Mouse (Mus musculus) intestine, embryonic 16.5 days (tissue): ENCODE data around the gene Cdca4. TPM values are rescaled to one million over a fixed set of nuclear protein-coding genes. Genes with fewer than 3 reads are reported as not detected.
A peak's percentile ranks its signal among the peaks of the same experiment; 100 is the strongest.

Experiments
- ATAC-seq: fragments of 200-750 bp; cut with Nextera tagmentation; 2 replicates; pipeline ENCODE4 v1.8.0; 2017; ENCODE audit warnings: moderate TSS enrichment, moderate library complexity
- H3K27ac ChIP-seq: fragments of 300-500 bp; sonication (generic); 2 replicates; pipeline ENCODE4 v1.5.1; 2014; ENCODE audit warnings: mild to moderate bottlenecking, low read length
- H3K27me3 ChIP-seq: fragments of 300-500 bp; sonication (generic); replicated peaks from 2 replicates; pipeline ENCODE4 v1.6.1; 2014; ENCODE audit warnings: low read length, control low read depth, mixed read lengths; ENCODE audit not compliant: control insufficient read depth, insufficient read depth
- H3K36me3 ChIP-seq: fragments of 300-500 bp; sonication (generic); 2 replicates; pipeline ENCODE4 v1.6.1; 2014; ENCODE audit warnings: low read length, control low read depth; ENCODE audit not compliant: control insufficient read depth, insufficient read depth
- H3K4me1 ChIP-seq: fragments of 300-500 bp; sonication (generic); 2 replicates; pipeline ENCODE4 v1.6.1; 2014; ENCODE audit warnings: low read length, control low read depth, mixed read lengths; ENCODE audit not compliant: control insufficient read depth, insufficient read depth
- H3K4me2 ChIP-seq: fragments of 300-500 bp; sonication (generic); 2 replicates; pipeline ENCODE4 v1.6.1; 2014; ENCODE audit warnings: low read depth, low read length, control low read depth
- H3K4me3 ChIP-seq: fragments of 300-500 bp; sonication (generic); 2 replicates; pipeline ENCODE4 v1.5.1; 2014; ENCODE audit warnings: mild to moderate bottlenecking, low read length
- H3K9ac ChIP-seq: fragments of 300-500 bp; sonication (generic); 2 replicates; pipeline ENCODE4 v1.6.1; 2014; ENCODE audit warnings: low read depth, low read length
- H3K9me3 ChIP-seq: fragments of 300-500 bp; sonication (generic); 2 replicates; pipeline ENCODE4 v1.6.1; 2016; ENCODE audit warnings: low read length, control low read depth; ENCODE audit not compliant: control insufficient read depth
- WGBS: fragments of 180-500 bp; shearing (Covaris S2); extraction: QIAGEN DNeasy Blood & Tissue Kit; methylation state at CpG from one replicate; pipeline ENCODE4 v1.1.7; 2014; 5-methylcytosine and 5-hydroxymethylcytosine counted together
- polyA plus RNA-seq: library from polyadenylated mRNA; unstranded; fragments of >200 nt; fragmentation: Nextera tagmentation; extraction: Ambion mirVana; gene quantifications from 2 replicates; pipeline ENCODE4 v1.2.1, GENCODE M21; 2015

The Cdca4 gene
- 69.2 and 79.6 TPM in 2 replicates for polyA plus RNA-seq

- no peaks in the 10 kb centered on the region for H3K9me3 ChIP-seq
- WGBS = under 1% methylated on average over 69 of the region's 72 CpGs
- H3K36me3 ChIP-seq = no peaks in the 10 kb centered on the region
Measured at GRCm38 (mm10) chr12:112829244-112829864, at the start of gene Cdca4. Cdca4 (minus strand) TSS chr12:112829423.

GRCm38 (mm10) chr12:112877607-112878020 lies 48.4 kb upstream of the Cdca4 start:
- Histone ChIP-seq H3K4me2 (peak overlapping the region; percentile 92), H3K9ac (peak overlapping the region; percentile 68), H3K9me3 (no peaks in the 10 kb centered on the region), H3K4me1 (peaks cover 31% of the 10 kb centered on the region), H3K36me3 (no peaks in the 10 kb centered on the region), H3K27ac (no peak overlapping the region), H3K27me3 (peaks cover 42% of the 10 kb centered on the region), H3K4me3 (peak overlapping the region; percentile 51)
- under 1% methylated on average over 36 of the region's 37 CpGs for WGBS
- ATAC-seq = peak; percentile 66

More at GRCm38 (mm10) chr12:112829244-112829864, at the start of gene Cdca4:
- Histone ChIP-seq H3K4me3 (peak within 1 kb of the TSS; percentile 85), H3K9ac (peak within 1 kb of the TSS; percentile 97), H3K27ac (peak within 1 kb of the TSS; percentile 92), H3K4me1 (peaks cover 30% of the 10 kb centered on the region), H3K27me3 (no peaks in the 10 kb centered on the region), H3K4me2 (peak within 1 kb of the TSS; percentile 73)
- peak; percentile 97 for ATAC-seq

GRCm38 (mm10) chr12:112877073-112877576 lies 47.9 kb upstream of the Cdca4 start:
- H3K4me1 ChIP-seq = peaks cover 31% of the 10 kb centered on the region
- 0 out of 2 replicates have a peak, but pooled peaks have one; percentile 6 for ATAC-seq
- 7% methylated on average over 17 of the region's 17 CpGs for WGBS
- H3K9ac ChIP-seq = peak overlapping the region; percentile 68
- H3K9me3 ChIP-seq = no peaks in the 10 kb centered on the region
- H3K27ac ChIP-seq = no peak overlapping the region
- H3K4me3 ChIP-seq = peak overlapping the region; percentile 51
- H3K36me3 ChIP-seq = no peaks in the 10 kb centered on the region
- H3K27me3 ChIP-seq = peaks cover 43% of the 10 kb centered on the region
- peak overlapping the region; percentile 92 for H3K4me2 ChIP-seq

GRCm38 (mm10) chr12:112876332-112877072 lies 47.3 kb upstream of the Cdca4 start:
- no peak overlapping the region for H3K27ac ChIP-seq
- H3K4me1 ChIP-seq = peaks cover 31% of the 10 kb centered on the region
- peak overlapping the region; percentile 92 for H3K4me2 ChIP-seq
- peak overlapping the region; percentile 51 for H3K4me3 ChIP-seq
- peaks cover 45% of the 10 kb centered on the region for H3K27me3 ChIP-seq
- no peaks in the 10 kb centered on the region for H3K36me3 ChIP-seq
- ATAC-seq = peak; percentile 67
- no peaks in the 10 kb centered on the region for H3K9me3 ChIP-seq
- 7% methylated on average over 28 of the region's 28 CpGs for WGBS
- H3K9ac ChIP-seq = peak overlapping the region; percentile 30; the same call in 1 of the 2 replicates

GRCm38 (mm10) chr12:112875225-112876013 lies 46.2 kb upstream of the Cdca4 start:
- Histone ChIP-seq H3K36me3 (no peaks in the 10 kb centered on the region), H3K4me2 (no peak overlapping the region), H3K27me3 (peaks cover 45% of the 10 kb centered on the region), H3K4me1 (peaks cover 37% of the 10 kb centered on the region), H3K9me3 (no peaks in the 10 kb centered on the region), H3K9ac (no peak overlapping the region), H3K27ac (no peak overlapping the region), H3K4me3 (no peak overlapping the region)
- 23% methylated on average over 16 of the region's 16 CpGs for WGBS
- peak; percentile 26 for ATAC-seq

GRCm38 (mm10) chr12:112874199-112874598 lies 45.0 kb upstream of the Cdca4 start:
- Histone ChIP-seq H3K4me3 (peak overlapping the region; percentile 34), H3K4me2 (peak overlapping the region; percentile 52), H3K27ac (no peak overlapping the region), H3K9ac (peak overlapping the region; percentile 31; the same call in 1 of the 2 replicates), H3K9me3 (no peaks in the 10 kb centered on the region), H3K27me3 (peaks cover 45% of the 10 kb centered on the region), H3K36me3 (no peaks in the 10 kb centered on the region), H3K4me1 (peaks cover 44% of the 10 kb centered on the region)
- WGBS = 20% methylated on average over 22 of the region's 22 CpGs
- ATAC-seq = no peak

- Histone ChIP-seq H3K4me2 (peak overlapping the region; percentile 52), H3K4me1 (peaks cover 44% of the 10 kb centered on the region), H3K36me3 (no peaks in the 10 kb centered on the region), H3K27me3 (peaks cover 45% of the 10 kb centered on the region), H3K27ac (no peak overlapping the region), H3K9ac (peak overlapping the region; percentile 31; the same call in 1 of the 2 replicates), H3K4me3 (peak overlapping the region; percentile 34), H3K9me3 (no peaks in the 10 kb centered on the region)
- 15% methylated on average over 18 of the region's 18 CpGs for WGBS
- ATAC-seq = no peak
Measured at GRCm38 (mm10) chr12:112873452-112874190, 44.4 kb upstream of the Cdca4 start.

- H3K27me3 ChIP-seq = peaks cover 40% of the 10 kb centered on the region
- H3K27ac ChIP-seq = no peak overlapping the region
- ATAC-seq = no peak
- H3K9me3 ChIP-seq = no peaks in the 10 kb centered on the region
- peaks cover 39% of the 10 kb centered on the region for H3K4me1 ChIP-seq
- H3K4me3 ChIP-seq = no peak overlapping the region
- WGBS = 86% methylated on average over 10 of the region's 10 CpGs
- H3K9ac ChIP-seq = no peak overlapping the region
- no peaks in the 10 kb centered on the region for H3K36me3 ChIP-seq
- no peak overlapping the region for H3K4me2 ChIP-seq
Measured at GRCm38 (mm10) chr12:112872991-112873390, 43.8 kb upstream of the Cdca4 start.
